Mouse (Mus musculus) gastrocnemius, postnatal 14 days (tissue): ENCODE measurements around the gene Mras. TPM values are rescaled to one million over a fixed set of nuclear protein-coding genes. Genes with fewer than 3 reads are reported as not detected.
A peak's percentile ranks its signal among the peaks of the same experiment; 100 is the strongest.

Source experiments
- DNase-seq: peaks from one replicate; pipeline ENCODE4 v3.0.0; 2021; ENCODE audit warnings: mixed read lengths
- intact Hi-C: fragments of 180-260 bp; cut with DNase I; formaldehyde crosslinking; loops from one replicate; pipeline ENCODE4 v1.15.1; 2025; ENCODE audit warnings: low total_unique reads
- total RNA-seq, 2 experiments: library from RNA; stranded (reverse); gene quantifications; 2 replicates each; pipeline ENCODE4 v1.2.3; 2021

The Mras gene
- total RNA-seq, 2 experiments from 2014 or later, result 6.8 to 7.7 TPM

GRCm38 (mm10) chr9:99444590-99445178 is 7.5 kb upstream of the Mras start:
- intact Hi-C loops, result loop anchor here (5.0 kb wide), 1 partner anchor 62 kb away; no protein-coding TSS in a partner anchor
- DNase-seq, result no peak

- no peak for DNase-seq
- intact Hi-C loops, result no loop called here
These were observed 4.7 kb upstream of the Mras start for GRCm38 (mm10) chr9:99441647-99442433.

GRCm38 (mm10) chr9:99440941-99441340 is 3.8 kb upstream of the Mras start:
- intact Hi-C loops, result no loop called here
- DNase-seq, result no peak

GRCm38 (mm10) chr9:99439064-99439463 is 1.9 kb upstream of the Mras start:
- DNase-seq, result no peak
- intact Hi-C loops, result no loop called here

GRCm38 (mm10) chr9:99437781-99438565 is 792 bp upstream of the Mras start:
- intact Hi-C loops, result no loop called here
- DNase-seq, result no peak

GRCm38 (mm10) chr9:99436182-99437030 is 775 bp downstream of the Mras start:
- intact Hi-C loops, result no loop called here
- DNase-seq, result peak; percentile 83

- intact Hi-C loops, result no loop called here
- peak; percentile 53 for DNase-seq
These were observed 1.5 kb downstream of the Mras start for GRCm38 (mm10) chr9:99435619-99436181.

GRCm38 (mm10) chr9:99434892-99435618 is 2.1 kb downstream of the Mras start:
- DNase-seq, result no peak
- intact Hi-C loops, result no loop called here

- DNase-seq, result no peak
- intact Hi-C loops, result no loop called here
These were observed 4.7 kb downstream of the Mras start for GRCm38 (mm10) chr9:99432478-99432877.

- no peak for DNase-seq
- intact Hi-C loops, result no loop called here
These were observed 5.2 kb downstream of the Mras start for GRCm38 (mm10) chr9:99431963-99432362.

- intact Hi-C loops, result no loop called here
- no peak for DNase-seq
These were observed 5.8 kb downstream of the Mras start for GRCm38 (mm10) chr9:99431346-99431745.

- intact Hi-C loops, result no loop called here
- no peak for DNase-seq
These were observed 6.4 kb downstream of the Mras start for GRCm38 (mm10) chr9:99430806-99431205.

GRCm38 (mm10) chr9:99429845-99430244 is 7.3 kb downstream of the Mras start:
- no peak for DNase-seq
- intact Hi-C loops, result no loop called here

GRCm38 (mm10) chr9:99428601-99429331 is 8.4 kb downstream of the Mras start:
- intact Hi-C loops, result no loop called here
- DNase-seq, result no peak

- intact Hi-C loops, result no loop called here
- no peak for DNase-seq
These were observed 11.9 kb downstream of the Mras start for GRCm38 (mm10) chr9:99425262-99425661.

- no peak for DNase-seq
- intact Hi-C loops, result no loop called here
These were observed 12.7 kb downstream of the Mras start for GRCm38 (mm10) chr9:99424574-99424863.

- intact Hi-C loops, result no loop called here
- DNase-seq, result no peak
These were observed 13.2 kb downstream of the Mras start for GRCm38 (mm10) chr9:99423692-99424573.
